Mouse (Mus musculus) ES-Bruce4 (cell line): Measurements from ENCODE around the gene Ptpn6.

Experiments used
- CTCF ChIP-seq: IDR thresholded peaks from one replicate; pipeline ENCODE4 v1.8.1; 2011; ENCODE audit warnings: low read depth, low read length
- EP300 ChIP-seq: IDR thresholded peaks from 2 replicates; pipeline ENCODE4 v1.6.1; 2011; ENCODE audit warnings: low read depth, low read length; ENCODE audit not compliant: insufficient read depth
- POLR2A ChIP-seq: IDR thresholded peaks from one replicate; pipeline ENCODE4 v1.8.1; 2011; ENCODE audit warnings: low read length; ENCODE audit not compliant: insufficient read depth

GRCm38 (mm10) chr6:124712918-124713317 is 25.6 kb downstream of the Ptpn6 start:
- TF ChIP-seq CTCF (no peak), EP300 (no peak), POLR2A (no peak)
